Mouse (Mus musculus): ENCODE measurements around the gene Sncg.

GRCm38 (mm10) chr14:34410716-34411115 lies 36.1 kb upstream of the Sncg start:
- TF ChIP-seq ELF1 (IDR thresholded peaks at IDR 0.05; ENCODE audit: low read depth, low read length): no peak
- TF ChIP-seq ZC3H11A (IDR thresholded peaks at IDR 0.05; ENCODE audit: low read depth, low read length): no peak
- no peak for TF ChIP-seq SMC3 (IDR thresholded peaks at IDR 0.05; ENCODE audit: low read depth, low read length)
